Mouse (Mus musculus): ENCODE data around the gene Avil. TPM values are rescaled to one million over a fixed set of nuclear protein-coding genes. Genes with fewer than 3 reads are reported as not detected.
"Not testable (repeated sequence)": the region's sequence is repeated elsewhere in the genome, so short reads cannot be mapped to it uniquely, and the experiment has no call there.

The Avil gene
- total and polyA plus RNA-seq, 3 experiments = 2.7 to 20.0 (median 8.2) TPM

DNA sequence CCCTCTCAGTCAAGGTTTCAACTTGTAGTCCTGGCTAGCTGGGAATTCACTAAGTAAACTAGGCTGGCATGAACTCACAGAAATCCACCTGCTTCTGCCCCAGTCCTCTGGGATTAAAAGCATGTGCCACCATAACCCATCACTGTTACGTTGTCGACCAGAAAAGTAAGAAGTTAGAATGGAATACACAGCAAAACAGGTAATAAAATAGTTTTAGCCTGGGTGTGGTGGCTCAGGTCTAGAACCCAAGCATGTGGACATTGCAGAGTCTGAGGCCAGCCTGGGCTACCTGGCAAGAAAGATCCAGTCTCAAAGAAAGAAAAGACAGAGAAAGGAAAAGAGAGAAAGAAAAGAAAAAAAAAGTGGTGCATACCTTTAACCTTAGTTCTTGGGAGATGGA is 61.0 kb downstream of the Avil start:
- no peak overlapping the region for H3K9ac ChIP-seq (ENCODE audit: insufficient read depth, low read depth)
- H3K27me3 ChIP-seq (replicated peaks) = peaks cover 37% of the 10 kb centered on the region
- in situ Hi-C loops (cut with MboI; ENCODE audit: low pct_ligation_motif_present, low pct_unique_long_range_greater_than_20kb, low sequenced_read_pairs) (no loop called here), dilution Hi-C loops (cut with MboI; ENCODE audit: extremely low pct_ligation_motif_present, extremely low pct_unique_long_range_greater_than_20kb, low sequenced_read_pairs) (no loop called here)
- H3K4me2 ChIP-seq (ENCODE audit: insufficient read depth, low read depth, poor library complexity, severe bottlenecking) = no peak overlapping the region
- DNase-seq (ENCODE audit: extremely low read depth) = no peak
- H3K79me2 ChIP-seq (replicated peaks; ENCODE audit: control insufficient read depth, extremely low read depth, insufficient read depth, poor library complexity, severe bottlenecking) = peaks cover 18% of the 10 kb centered on the region
- TF ChIP-seq GABPA (IDR thresholded peaks at IDR 0.05; ENCODE audit: insufficient replicate concordance, low read depth, low read length) = no peak
- TF ChIP-seq CTCF (conservative IDR thresholded peaks at IDR 0.05 in 1 of 2, IDR thresholded peaks at IDR 0.05 in 1 of 2; ENCODE audit: low read depth in 2 of 2, low read length in 2 of 2) = no peak
- no peak for TF ChIP-seq CHD1 (IDR thresholded peaks at IDR 0.05; ENCODE audit: low read depth, low read length)
- TF ChIP-seq TCF12 (IDR thresholded peaks at IDR 0.05; ENCODE audit: low read depth, low read length) = no peak
- TF ChIP-seq EP300 (IDR thresholded peaks at IDR 0.05; ENCODE audit: low read length) = no peak
- no peak for TF ChIP-seq JUN (IDR thresholded peaks at IDR 0.05; ENCODE audit: insufficient read depth, low read depth, low read length)
- no peak for TF ChIP-seq MXI1 (IDR thresholded peaks at IDR 0.05; ENCODE audit: low read depth, low read length)
- TF ChIP-seq NELFE (IDR thresholded peaks at IDR 0.05; ENCODE audit: low read depth, low read length) = no peak
- no peak for TF ChIP-seq HCFC1 (IDR thresholded peaks at IDR 0.05; ENCODE audit: low read depth, low read length)
- TF ChIP-seq USF1 (IDR thresholded peaks at IDR 0.05; ENCODE audit: low read depth, low read length) = no peak
- TF ChIP-seq E2F4 (IDR thresholded peaks at IDR 0.05; ENCODE audit: insufficient replicate concordance, low read depth, low read length) = no peak
- no peak for TF ChIP-seq MAFK (IDR thresholded peaks at IDR 0.05; ENCODE audit: insufficient replicate concordance, low read length)
- no peak for TF ChIP-seq MAZ (IDR thresholded peaks at IDR 0.05; ENCODE audit: low read depth, low read length)
- no peak for TF ChIP-seq POLR2AphosphoS2 (IDR thresholded peaks at IDR 0.05; ENCODE audit: low read depth, low read length)
- H3K36me3 ChIP-seq (replicated peaks in 1 of 2; ENCODE audit: control insufficient read depth in 1 of 2, insufficient read depth in 1 of 2, low read length in 1 of 2) = peaks cover 26 to 29% of the 10 kb centered on the region in 2 experiments
- no peak overlapping the region for H3K27ac ChIP-seq (ENCODE audit: insufficient read depth, low read depth)
- no peaks in the 10 kb centered on the region for H3K9me3 ChIP-seq (replicated peaks; ENCODE audit: low read length)
- no peak overlapping the region for H3K4me3 ChIP-seq (replicated peaks in 1 of 3; ENCODE audit: low read depth in 2 of 3, low read length in 2 of 3, poor library complexity in 1 of 3)
- H3K4me1 ChIP-seq (ENCODE audit: control insufficient read depth in 1 of 2, insufficient read depth in 2 of 2) = peaks cover 10 to 40% of the 10 kb centered on the region in 2 experiments

GRCm38 (mm10) chr10:127062101-127062500 is 61.6 kb downstream of the Avil start:
- dilution Hi-C loops (cut with MboI; ENCODE audit: extremely low pct_ligation_motif_present, extremely low pct_unique_long_range_greater_than_20kb, low sequenced_read_pairs) = not testable (repeated sequence)

DNA sequence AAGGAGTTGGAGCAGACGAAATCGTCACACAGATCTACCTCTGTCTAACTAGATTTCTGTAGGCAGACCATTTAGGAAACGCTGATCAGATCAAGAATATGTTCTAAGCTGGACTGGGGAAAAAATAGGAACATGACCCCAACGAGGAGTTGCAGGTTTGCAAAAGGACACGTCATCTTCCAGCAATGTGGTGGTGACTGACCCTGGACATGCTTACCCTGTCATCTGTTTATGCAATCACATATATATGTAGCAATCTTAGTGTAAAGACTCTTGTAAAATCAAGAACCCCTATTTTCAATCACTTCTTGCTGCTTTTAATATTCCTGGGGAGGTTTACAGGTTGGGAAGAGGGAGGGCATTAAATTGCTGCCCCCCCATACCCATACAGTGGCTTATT is 62.0 kb downstream of the Avil start:
- H3K4me1 ChIP-seq (ENCODE audit: control insufficient read depth in 1 of 2, insufficient read depth in 2 of 2) = peaks cover 8 to 43% of the 10 kb centered on the region in 2 experiments
- H3K4me2 ChIP-seq (ENCODE audit: insufficient read depth, low read depth, poor library complexity, severe bottlenecking) = no peak overlapping the region
- peaks cover 37% of the 10 kb centered on the region for H3K27me3 ChIP-seq (replicated peaks)
- no peak overlapping the region for H3K4me3 ChIP-seq (replicated peaks in 1 of 3; ENCODE audit: low read depth in 2 of 3, low read length in 2 of 3, poor library complexity in 1 of 3)
- no peak overlapping the region for H3K9ac ChIP-seq (ENCODE audit: insufficient read depth, low read depth)
- H3K9me3 ChIP-seq (replicated peaks; ENCODE audit: low read length) = no peaks in the 10 kb centered on the region
- in situ Hi-C loops (cut with MboI; ENCODE audit: low pct_ligation_motif_present, low pct_unique_long_range_greater_than_20kb, low sequenced_read_pairs) (no loop called here), dilution Hi-C loops (cut with MboI; ENCODE audit: extremely low pct_ligation_motif_present, extremely low pct_unique_long_range_greater_than_20kb, low sequenced_read_pairs) (no loop called here)
- H3K79me2 ChIP-seq (replicated peaks; ENCODE audit: control insufficient read depth, extremely low read depth, insufficient read depth, poor library complexity, severe bottlenecking) = peaks cover 21% of the 10 kb centered on the region
- TF ChIP-seq IRF4 (IDR thresholded peaks at IDR 0.05; ENCODE audit: low read depth, low read length) = no peak
- no peak for TF ChIP-seq POLR2AphosphoS2 (IDR thresholded peaks at IDR 0.05; ENCODE audit: low read depth, low read length)
- TF ChIP-seq RCOR1 (conservative IDR thresholded peaks at IDR 0.05; ENCODE audit: low read depth, low read length) = no peak
- TF ChIP-seq CHD1 (IDR thresholded peaks at IDR 0.05; ENCODE audit: low read depth, low read length) = no peak
- TF ChIP-seq BHLHE40 (IDR thresholded peaks at IDR 0.05; ENCODE audit: low read depth, low read length) = no peak
- no peak for DNase-seq (ENCODE audit: extremely low read depth)
- no peak overlapping the region for H3K27ac ChIP-seq (ENCODE audit: insufficient read depth, low read depth)
- peaks cover 26 to 32% of the 10 kb centered on the region in 2 experiments for H3K36me3 ChIP-seq (replicated peaks in 1 of 2; ENCODE audit: control insufficient read depth in 1 of 2, insufficient read depth in 1 of 2, low read length in 1 of 2)

More at GRCm38 (mm10) chr10:127062101-127062500, 61.6 kb downstream of the Avil start:
- Histone ChIP-seq H3K79me2 (replicated peaks; ENCODE audit: control insufficient read depth, extremely low read depth, insufficient read depth, poor library complexity, severe bottlenecking) (peaks cover 21% of the 10 kb centered on the region), H3K36me3 (replicated peaks in 1 of 2; ENCODE audit: control insufficient read depth in 1 of 2, insufficient read depth in 1 of 2, low read length in 1 of 2) (peaks cover 27 to 32% of the 10 kb centered on the region in 2 experiments), H3K27me3 (replicated peaks) (peaks cover 37% of the 10 kb centered on the region), H3K4me1 (ENCODE audit: control insufficient read depth in 1 of 2, insufficient read depth in 2 of 2) (peaks cover 8 to 43% of the 10 kb centered on the region in 2 experiments)
- H3K27ac ChIP-seq (ENCODE audit: insufficient read depth, low read depth); H3K4me3 ChIP-seq (replicated peaks in 1 of 3; ENCODE audit: low read depth in 2 of 3, low read length in 2 of 3, poor library complexity in 1 of 3); H3K4me2 ChIP-seq (ENCODE audit: insufficient read depth, low read depth, poor library complexity, severe bottlenecking); H3K9ac ChIP-seq (ENCODE audit: insufficient read depth, low read depth); in situ Hi-C loops (cut with MboI; ENCODE audit: low pct_ligation_motif_present, low pct_unique_long_range_greater_than_20kb, low sequenced_read_pairs); H3K9me3 ChIP-seq (replicated peaks; ENCODE audit: low read length); DNase-seq (ENCODE audit: extremely low read depth): not testable (repeated sequence)
